Mouse (Mus musculus): Measurements from ENCODE around the gene Gstm4.

GRCm38 (mm10) chr3:108083161-108083560 is 38.5 kb upstream of the Gstm4 start:
- TF ChIP-seq CTCF (IDR thresholded peaks at IDR 0.05; ENCODE audit: control insufficient read depth, insufficient read depth, insufficient read length) (no peak), MYOD1 (IDR thresholded peaks at IDR 0.05; ENCODE audit: control insufficient read depth, insufficient read length, low read depth) (no peak), MYOG (IDR thresholded peaks at IDR 0.05; ENCODE audit: control insufficient read depth, extremely low read depth, insufficient read length) (no peak), USF1 (IDR thresholded peaks at IDR 0.05; ENCODE audit: low read depth) (no peak), MAX (IDR thresholded peaks at IDR 0.05) (no peak), FOSL1 (IDR thresholded peaks at IDR 0.05; ENCODE audit: insufficient read depth, low read length, poor library complexity, severe bottlenecking) (no peak)

Measured in C2C12 (cell line).